Mouse (Mus musculus) kidney, postnatal 4 days (tissue): ENCODE measurements around the gene Plaur.
A peak's percentile ranks its signal among the peaks of the same experiment; 100 is the strongest.

Experiments used
- DNase-seq, 2 experiments: peaks; one replicate each; pipeline ENCODE4 v3.0.0; 2021; ENCODE audit warnings: mixed read lengths in 2 of 2

Plaur gene

GRCm38 (mm10) chr7:24462388-24463319, at the start of gene Plaur:
Gene Plaur, plus strand, starts transcription at chr7:24462484.
- peak; percentile 44 to 61 for DNase-seq

- no peak for DNase-seq
Observed at GRCm38 (mm10) chr7:24413630-24414029, 48.7 kb upstream of the Plaur start.

GRCm38 (mm10) chr7:24415261-24415660, 47.0 kb upstream of the Plaur start:
- no peak for DNase-seq

DNA sequence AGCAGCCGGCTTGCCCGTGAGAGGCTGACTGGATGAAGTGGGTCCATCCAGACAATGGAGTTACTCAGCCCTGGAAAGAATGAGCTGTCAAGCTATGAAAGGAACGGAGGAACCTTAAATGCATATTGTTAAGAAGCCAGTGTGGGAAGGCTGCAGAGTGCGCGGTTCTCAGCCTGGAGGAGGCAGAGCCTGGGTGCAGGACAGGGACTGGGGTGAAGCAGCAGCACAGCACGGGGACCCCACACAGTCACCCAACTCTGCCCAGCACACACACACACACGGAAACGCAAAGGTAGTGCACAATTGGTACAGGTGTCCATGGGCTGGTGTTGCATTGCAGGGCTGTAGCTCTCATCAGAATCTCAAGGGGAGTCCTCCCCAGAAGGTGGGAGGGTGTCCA, 42.7 kb upstream of the Plaur start:
- no peak for DNase-seq

DNA sequence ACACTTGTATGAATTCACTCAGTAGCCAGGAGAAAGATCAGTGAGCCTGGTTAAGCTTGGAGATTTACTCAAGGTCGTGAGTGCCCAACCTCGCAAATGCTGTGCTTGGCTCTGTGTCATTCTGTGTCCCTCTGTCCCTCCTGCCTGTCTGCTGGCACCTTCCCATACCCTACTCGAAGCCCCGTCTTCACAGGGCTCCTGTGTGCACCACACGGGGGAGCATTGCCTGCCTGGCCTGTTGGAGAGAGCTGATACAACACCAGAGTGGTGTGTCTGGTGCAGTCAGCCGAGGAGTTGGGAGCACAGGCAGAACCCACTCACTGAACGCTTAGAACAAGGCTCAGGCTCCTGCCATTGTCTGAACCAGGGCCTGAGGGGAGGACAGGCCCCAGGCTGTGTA, 40.6 kb upstream of the Plaur start:
- no peak for DNase-seq

DNA sequence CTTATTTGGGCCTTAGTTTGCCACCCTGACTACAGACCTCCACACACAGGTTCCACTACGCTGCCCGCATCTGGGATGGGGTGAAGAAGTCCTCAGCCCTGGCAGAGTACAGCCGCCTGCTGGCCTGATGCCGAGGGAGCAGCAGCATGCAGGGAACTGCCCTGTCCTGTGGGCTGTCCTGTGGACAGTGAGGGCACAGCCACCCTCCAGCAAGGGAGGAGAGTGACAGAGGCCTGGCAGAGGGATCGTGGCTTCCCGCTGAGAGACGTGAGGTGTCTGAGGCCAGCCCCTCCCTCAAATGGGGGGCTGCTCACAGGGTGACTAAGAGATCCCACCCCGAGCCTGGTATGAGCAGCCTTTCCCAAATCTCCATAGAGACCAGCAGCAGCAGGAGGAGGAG, 40.0 kb upstream of the Plaur start:
- DNase-seq: peak in 1 of 2 experiments; percentile 28

DNA sequence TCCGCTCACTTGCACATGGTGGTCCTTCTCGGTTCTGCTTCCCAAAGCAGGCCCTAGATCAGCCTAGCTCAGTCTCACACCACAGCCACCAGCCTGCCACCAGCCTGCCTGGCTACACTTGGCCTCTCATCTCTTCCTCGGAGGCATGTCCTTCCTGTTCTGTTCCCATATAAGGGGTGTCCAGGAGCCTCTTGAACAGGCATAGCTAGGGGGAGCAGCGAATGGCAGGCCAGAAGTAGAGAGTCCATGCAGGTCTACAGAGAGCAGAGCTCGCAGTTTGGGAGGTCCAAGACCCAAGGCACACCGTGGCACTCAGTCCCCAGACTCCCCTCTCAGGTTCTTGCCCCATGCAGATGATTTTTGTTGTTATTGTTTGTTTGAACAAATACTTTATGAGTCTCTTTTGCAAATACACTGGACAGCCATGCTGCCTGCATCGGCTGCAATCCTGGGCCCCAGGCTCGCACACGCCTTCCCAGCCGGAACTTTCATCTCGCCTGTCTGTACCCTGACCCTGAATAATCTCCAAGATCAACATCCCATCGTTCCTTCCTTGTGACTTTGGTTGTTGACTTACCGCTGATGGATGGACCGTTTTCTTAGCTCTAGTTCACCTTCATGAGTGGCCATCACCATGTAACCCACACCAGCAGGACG, 39.0 kb upstream of the Plaur start:
- no peak for DNase-seq

DNA sequence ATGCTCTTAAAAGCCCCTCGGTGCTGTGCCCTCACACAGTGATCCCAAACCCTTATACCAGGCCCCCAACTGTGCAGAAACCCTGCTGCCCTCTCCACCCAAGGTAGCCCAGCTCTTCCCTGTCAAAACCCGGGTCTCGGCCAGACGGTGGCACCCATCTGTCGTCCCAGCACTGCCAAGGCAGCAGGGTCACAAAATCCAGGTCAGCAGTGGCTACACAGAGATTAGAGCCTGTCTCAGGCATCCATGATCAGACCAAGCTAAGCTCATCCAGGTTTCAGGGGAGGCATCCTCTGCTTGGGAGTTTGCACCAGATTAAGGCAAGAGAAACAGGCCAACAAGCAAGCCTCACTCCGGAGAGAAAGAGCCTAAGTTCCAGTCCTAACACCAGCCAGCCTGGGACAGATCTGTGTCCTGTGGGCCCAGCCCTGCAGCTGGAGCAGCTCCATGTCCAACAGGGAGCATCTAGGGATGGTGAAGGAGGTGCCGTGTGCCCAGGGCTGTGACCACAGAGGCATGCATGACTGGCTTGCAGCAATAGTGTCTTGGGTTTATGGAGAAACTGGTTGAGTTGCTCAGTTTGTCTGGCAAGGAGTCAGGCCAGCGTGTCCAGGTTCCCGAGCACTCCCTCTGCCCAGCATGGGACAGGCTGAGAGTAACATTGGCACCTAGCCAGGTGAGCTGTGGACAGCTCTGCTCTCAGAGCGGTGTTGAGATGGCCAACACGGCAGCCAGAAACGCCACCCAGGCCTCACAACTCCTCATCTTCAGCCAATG, 38.1 kb upstream of the Plaur start:
- peak; percentile 41 to 61 for DNase-seq

- DNase-seq: no peak
Observed at GRCm38 (mm10) chr7:24425919-24426318, 36.4 kb upstream of the Plaur start.

- no peak for DNase-seq
Observed at GRCm38 (mm10) chr7:24427168-24427567, 35.1 kb upstream of the Plaur start.

DNA sequence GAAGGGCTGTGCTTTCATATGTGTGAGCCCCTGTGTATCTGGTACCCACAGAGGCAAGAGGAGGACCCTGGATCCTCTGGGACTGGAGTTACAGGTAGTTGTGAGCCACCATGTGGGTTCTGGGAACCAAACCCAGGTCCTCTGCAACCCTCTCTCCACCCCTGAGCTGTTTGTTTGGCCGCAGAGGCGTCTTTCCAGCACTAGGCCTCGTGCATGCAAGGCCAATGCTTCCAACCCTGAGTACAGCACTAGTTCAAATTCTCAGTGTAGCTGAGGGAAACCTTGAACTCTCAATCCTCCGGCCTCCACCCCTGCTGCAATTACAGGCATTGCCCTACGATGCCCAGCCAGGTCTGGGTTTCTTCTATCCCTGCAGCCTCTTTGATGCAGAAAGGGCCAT, 33.6 kb upstream of the Plaur start:
- DNase-seq: no peak

DNA sequence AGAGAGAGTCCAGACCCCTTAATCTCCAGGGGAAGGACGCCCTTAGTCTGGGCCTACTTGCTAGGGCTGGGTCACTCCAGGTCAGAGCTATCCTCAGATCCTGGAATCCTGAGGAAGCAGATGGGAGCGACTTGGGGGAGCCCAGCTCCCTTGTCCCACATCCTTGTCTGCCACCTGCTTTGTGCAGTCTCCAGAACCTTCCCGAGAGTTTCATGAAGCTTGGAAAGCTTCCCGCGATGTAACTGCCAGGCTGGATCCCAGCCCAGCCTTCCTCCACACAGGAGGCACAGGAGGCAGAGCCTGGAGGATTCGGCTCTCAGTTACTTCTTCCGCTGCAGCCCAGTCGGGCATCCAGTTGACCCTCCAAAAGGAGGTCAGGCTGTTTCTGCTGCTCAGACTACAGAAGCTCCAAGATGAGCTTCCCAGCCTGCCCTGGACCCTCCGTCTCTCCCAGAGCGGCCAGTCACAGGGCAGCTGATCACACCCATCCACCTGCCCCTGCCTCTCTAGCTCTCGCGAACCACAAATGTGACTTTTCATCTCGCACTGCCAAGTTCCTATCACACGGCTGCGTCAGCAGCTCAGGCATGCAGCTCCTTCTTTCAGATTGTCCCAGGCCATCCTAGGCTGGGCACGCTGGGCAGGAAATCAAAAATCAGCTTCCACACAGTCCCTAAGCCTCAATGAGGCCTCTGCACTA, 32.7 kb upstream of the Plaur start:
- DNase-seq: peak in 1 of 2 experiments; percentile 25

- no peak for DNase-seq
Observed at GRCm38 (mm10) chr7:24430551-24431345, 31.5 kb upstream of the Plaur start.

GRCm38 (mm10) chr7:24431713-24432112, 30.6 kb upstream of the Plaur start:
- DNase-seq: no peak

DNA sequence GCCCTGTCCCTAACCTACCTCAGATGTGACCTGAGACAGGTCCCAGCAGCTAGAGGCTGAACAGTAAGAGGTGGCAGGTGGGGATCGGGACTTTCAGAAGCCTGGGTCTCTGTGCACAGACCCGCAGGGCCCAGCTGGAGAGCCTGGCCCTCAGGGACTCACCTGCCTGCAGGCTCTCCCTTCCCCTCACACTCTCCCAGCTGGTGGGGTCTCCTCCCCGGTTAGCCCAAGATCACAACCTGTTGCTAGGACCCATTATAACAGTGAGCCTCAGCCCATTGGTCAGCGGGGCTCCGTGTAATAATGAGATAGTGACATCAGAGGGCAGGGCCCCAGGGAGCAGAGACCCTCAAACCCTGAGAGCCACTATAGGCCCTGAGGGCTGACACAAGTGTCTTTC, 27.0 kb upstream of the Plaur start:
- DNase-seq: no peak

- no peak for DNase-seq
Observed at GRCm38 (mm10) chr7:24437981-24438380, 24.3 kb upstream of the Plaur start.

DNA sequence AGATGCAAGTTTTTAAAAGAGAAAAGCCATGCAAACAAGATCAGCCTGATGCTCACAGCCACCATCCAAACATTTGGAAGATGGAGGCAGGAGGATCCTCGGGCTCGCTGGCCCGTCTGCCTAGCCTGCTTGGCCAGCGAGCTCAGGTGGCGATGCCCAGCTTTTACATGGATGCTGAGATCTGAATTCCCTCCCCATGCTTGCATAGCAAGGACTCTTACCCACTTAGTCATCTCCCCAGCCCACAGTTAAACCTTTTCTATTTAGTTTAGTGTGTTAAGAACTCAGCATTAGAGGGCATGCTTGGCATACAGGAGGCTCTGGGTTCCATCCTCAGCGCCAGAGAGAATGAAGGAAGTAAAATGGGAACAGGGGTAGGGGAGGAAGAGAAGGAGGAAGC, 23.1 kb upstream of the Plaur start:
- no peak for DNase-seq

DNA sequence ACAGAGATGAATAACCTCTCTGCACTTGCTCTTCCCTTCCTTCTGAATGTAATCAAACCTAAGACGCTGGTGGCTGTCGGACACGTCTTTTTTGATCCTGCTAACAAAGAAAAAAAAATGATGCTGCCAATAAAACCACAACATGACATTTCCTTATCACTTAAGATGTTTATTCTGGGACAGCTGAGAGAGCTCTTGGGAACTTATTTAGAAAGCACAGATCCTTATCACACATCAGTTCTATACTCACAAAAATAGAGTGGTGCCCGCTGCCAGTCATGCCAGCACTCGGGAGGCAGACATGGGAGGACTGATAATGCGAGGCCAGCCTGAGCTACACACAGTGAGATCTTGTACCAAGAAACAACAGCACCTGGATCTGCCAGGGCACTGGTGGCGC, 22.4 kb upstream of the Plaur start:
- DNase-seq: no peak

GRCm38 (mm10) chr7:24441785-24442184, 20.5 kb upstream of the Plaur start:
- DNase-seq: peak; percentile 74 to 81

DNA sequence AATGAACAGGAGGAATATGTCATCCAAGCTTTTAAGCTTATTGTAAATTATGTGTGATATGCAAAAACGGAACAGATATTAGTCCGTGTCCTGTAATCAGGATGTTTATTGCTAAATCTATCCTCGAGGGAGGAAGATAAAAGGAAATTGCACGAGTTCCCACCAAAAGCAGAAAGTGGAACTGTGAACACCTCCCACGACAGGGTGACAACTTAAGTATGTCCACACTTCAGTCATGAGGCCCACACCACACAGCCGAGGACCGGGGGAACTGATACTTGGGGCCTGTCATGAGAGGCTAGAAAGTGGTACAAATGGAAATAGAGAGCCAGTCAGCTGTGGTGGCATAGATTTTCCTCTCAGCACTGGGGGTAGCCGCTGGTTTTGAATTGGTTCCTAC, 20.0 kb upstream of the Plaur start:
- DNase-seq: no peak

DNA sequence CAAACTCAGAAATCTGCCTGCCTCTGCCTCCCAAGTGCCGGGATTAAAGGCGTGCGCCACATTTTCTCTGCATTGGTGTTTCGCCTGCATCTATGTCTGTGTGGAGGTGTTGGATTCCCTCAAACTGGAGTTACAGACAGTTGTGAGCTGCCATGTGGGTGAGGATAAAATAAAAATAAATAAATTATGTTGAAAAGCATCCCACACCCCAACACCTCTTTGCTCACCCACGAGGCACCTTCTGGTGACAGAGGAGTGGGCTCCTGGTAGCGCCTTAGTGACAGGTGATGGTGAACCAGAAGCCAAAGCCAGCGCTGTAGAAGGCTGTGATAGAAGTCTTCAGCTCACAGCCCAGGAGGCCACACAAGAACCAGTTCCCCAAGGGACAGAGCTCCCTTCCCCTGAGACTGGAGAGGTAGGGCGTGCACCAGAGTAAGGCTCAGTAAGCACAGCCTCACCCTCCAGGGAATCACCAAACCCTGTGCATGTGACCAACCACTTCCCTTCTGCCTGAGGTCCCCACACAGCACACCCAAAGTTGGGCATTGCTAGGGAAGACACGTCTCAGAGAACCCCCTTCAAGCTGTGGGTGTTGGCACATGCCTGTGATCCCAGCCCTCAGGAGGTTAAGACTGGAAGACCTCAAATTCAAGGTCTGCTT, 16.9 kb upstream of the Plaur start:
- no peak for DNase-seq
